10 mouse cellular contexts compared by ENCODE assay signal in the genomic region with DNA sequence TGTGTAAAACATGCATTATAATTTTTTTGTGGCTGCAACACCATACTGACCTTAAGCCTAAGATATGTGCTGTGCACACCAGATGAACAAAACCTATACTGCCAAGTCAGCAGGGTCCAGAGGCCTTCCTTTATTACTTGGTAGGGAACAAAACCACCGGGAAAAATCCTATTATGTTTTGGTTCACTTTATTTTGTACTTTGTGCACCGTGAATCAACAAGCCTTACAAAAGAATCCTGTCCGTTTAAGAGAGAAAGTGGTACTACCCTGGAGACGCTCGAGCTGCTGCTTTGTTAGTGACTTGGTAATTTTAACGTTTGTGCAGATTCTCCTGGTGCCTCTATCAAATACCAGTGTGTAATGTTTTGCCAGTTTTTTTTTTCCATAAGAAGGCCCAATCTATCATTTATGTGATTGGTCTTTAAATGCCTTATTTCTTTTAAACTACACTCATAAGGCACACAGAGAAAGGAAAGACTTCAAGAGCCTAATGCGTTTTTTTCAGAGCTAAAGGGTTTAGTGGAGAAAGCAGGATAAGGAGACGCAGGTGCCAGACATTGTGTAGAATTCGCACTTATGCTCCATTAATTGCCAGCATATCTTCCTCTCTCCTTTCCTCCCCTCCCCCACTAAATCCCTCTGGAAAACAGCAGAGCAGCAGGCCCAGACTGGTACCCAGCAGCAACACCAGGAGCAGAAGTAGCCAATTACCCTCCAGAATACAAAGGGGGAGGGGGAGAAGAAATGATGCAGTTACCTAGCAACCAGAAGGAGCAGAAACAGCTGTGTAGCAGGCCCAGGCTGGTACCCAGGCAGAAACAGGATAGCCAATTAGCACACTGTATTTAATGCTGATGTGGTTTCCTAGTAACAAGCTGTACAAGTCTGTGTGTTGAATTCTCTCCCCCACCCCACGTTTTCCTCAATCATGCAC. TPM values are rescaled to one million over a fixed set of nuclear protein-coding genes. Genes with fewer than 3 reads are reported as not detected.
A peak's percentile ranks its signal among the peaks of the same experiment; 100 is the strongest.
DNase-seq lines count a peak whose midpoint lies in the region; ATAC-seq and TF ChIP-seq lines count a peak whose summit lies in the region.
"Had no signal": no experiment of that assay in that cellular context is flagged by ENCODE, and none has a peak within 500 bp of the region (broad histone marks: within the 10 kb centered on the region; RNA-seq: fewer than 3 reads in every experiment).

No protein-coding gene starts in this region.

- TF ChIP-seq CTCF in gastrocnemius, adult 2 months (IDR thresholded peaks at IDR 0.05), result no peak

- H3K27me3 ChIP-seq in embryonic facial prominence, embryonic 14.5 days (replicated peaks; ENCODE audit: control insufficient read depth, insufficient read depth, low read length), result no peaks in the 10 kb centered on the region
- H3K27me3 ChIP-seq in midbrain, embryonic 14.5 days (ENCODE audit: control insufficient read depth, insufficient read depth, low read length), result no peaks in the 10 kb centered on the region
- H3K27me3 ChIP-seq in heart, embryonic 12.5 days (replicated peaks), result no peaks in the 10 kb centered on the region
- H3K27me3 ChIP-seq: liver, embryonic 15.5 days; stomach, embryonic 15.5 days had no signal

- H3K9ac ChIP-seq in embryonic facial prominence, embryonic 14.5 days (ENCODE audit: low read depth, low read length), result no peak overlapping the region
- no peak overlapping the region; the same call in 1 of the 2 replicates for H3K9ac ChIP-seq in midbrain, embryonic 14.5 days (replicated peaks; ENCODE audit: low read length)
- H3K9ac ChIP-seq in heart, embryonic 12.5 days, result no peak overlapping the region
- H3K9ac ChIP-seq: liver, embryonic 15.5 days; stomach, embryonic 15.5 days had no signal

- H3K4me2 ChIP-seq in embryonic facial prominence, embryonic 14.5 days (ENCODE audit: low read depth, low read length), result no peak overlapping the region
- peak overlapping the region; percentile 42 for H3K4me2 ChIP-seq in midbrain, embryonic 14.5 days (ENCODE audit: low read length)
- no peak overlapping the region for H3K4me2 ChIP-seq in heart, embryonic 12.5 days
- H3K4me2 ChIP-seq: liver, embryonic 15.5 days; stomach, embryonic 15.5 days had no signal

- no peaks in the 10 kb centered on the region for H3K9me3 ChIP-seq in embryonic facial prominence, embryonic 14.5 days (ENCODE audit: control insufficient read depth, low read length)
- H3K9me3 ChIP-seq in midbrain, embryonic 14.5 days (ENCODE audit: control insufficient read depth, low read length), result no peaks in the 10 kb centered on the region
- H3K9me3 ChIP-seq in heart, embryonic 12.5 days (replicated peaks), result no peaks in the 10 kb centered on the region
- H3K9me3 ChIP-seq: liver, embryonic 15.5 days; stomach, embryonic 15.5 days had no signal

- ATAC-seq in embryonic facial prominence, embryonic 14.5 days (ENCODE audit: low read depth), result peak; percentile 95
- peak; percentile 95 for ATAC-seq in midbrain, embryonic 14.5 days (ENCODE audit: low FRiP score, low TSS enrichment)
- ATAC-seq in heart, embryonic 12.5 days (ENCODE audit: insufficient number of reproducible peaks, low FRiP score), result no peak; the same call in 1 of the 2 replicates

- H3K4me3 ChIP-seq in embryonic facial prominence, embryonic 14.5 days (ENCODE audit: low read depth, low read length), result no peak overlapping the region
- H3K4me3 ChIP-seq in midbrain, embryonic 14.5 days (replicated peaks; ENCODE audit: low read depth, low read length), result 0 out of 2 replicates have a peak overlapping the region, but pooled peaks have one; percentile 4
- H3K4me3 ChIP-seq in heart, embryonic 12.5 days, result no peak overlapping the region
- no peak overlapping the region for H3K4me3 ChIP-seq in gastrocnemius, adult 2 months
- H3K4me3 ChIP-seq: liver, embryonic 15.5 days; stomach, embryonic 15.5 days had no signal

- intact Hi-C loops in gastrocnemius, adult 2 months (cut with DNase I), result no loop called here

- H3K4me1 ChIP-seq in embryonic facial prominence, embryonic 14.5 days (ENCODE audit: control insufficient read depth, insufficient read depth, low read length), result no peaks in the 10 kb centered on the region
- H3K4me1 ChIP-seq in midbrain, embryonic 14.5 days (ENCODE audit: control insufficient read depth, insufficient read depth, low read length), result peaks cover 77% of the 10 kb centered on the region
- 0 out of 2 replicates have a peak, but pooled peaks cover 9% of the 10 kb centered on the region for H3K4me1 ChIP-seq in heart, embryonic 12.5 days (replicated peaks)
- H3K4me1 ChIP-seq: liver, embryonic 15.5 days; stomach, embryonic 15.5 days had no signal

- peak overlapping the region; percentile 33; the same call in 1 of the 2 replicates for H3K27ac ChIP-seq in embryonic facial prominence, embryonic 14.5 days (replicated peaks; ENCODE audit: low read depth, low read length)
- peak overlapping the region; percentile 86 for H3K27ac ChIP-seq in midbrain, embryonic 14.5 days (replicated peaks; ENCODE audit: low read depth, low read length)
- H3K27ac ChIP-seq in heart, embryonic 12.5 days (ENCODE audit: poor library complexity, severe bottlenecking), result no peak overlapping the region
- no peak overlapping the region for H3K27ac ChIP-seq in gastrocnemius, adult 2 months
- H3K27ac ChIP-seq: liver, embryonic 15.5 days; stomach, embryonic 15.5 days had no signal

- peak; percentile 23 for DNase-seq in ES-CJ7 (ENCODE audit: low read depth, low spot score)
- DNase-seq in embryonic facial prominence, embryonic 14.5 days (ENCODE audit: low spot score), result peak; percentile 83
- peak; percentile 60 for DNase-seq in hindlimb bud, embryonic 11.5 days (ENCODE audit: extremely low spot score, low read depth, low spot score)
- peak; percentile 94 for DNase-seq in midbrain, embryonic 14.5 days
- no peak for DNase-seq in kidney, adult 18-20 months
- no peak for DNase-seq in adrenal gland, adult (ENCODE audit: inconsistent age in 2 of 2, low spot score in 1 of 2)
- DNase-seq in gastrocnemius, adult 2 months, result no peak

- WGBS in embryonic facial prominence, embryonic 14.5 days, result 50% methylated on average over 10 of the region's 10 CpGs
- 3% methylated on average over 10 of the region's 10 CpGs for WGBS in midbrain, embryonic 14.5 days
- 68% methylated on average over 10 of the region's 10 CpGs for WGBS in heart, embryonic 12.5 days

- H3K36me3 ChIP-seq in embryonic facial prominence, embryonic 14.5 days (ENCODE audit: control insufficient read depth, insufficient read depth, low read length), result no peaks in the 10 kb centered on the region
- H3K36me3 ChIP-seq in midbrain, embryonic 14.5 days (ENCODE audit: control insufficient read depth, insufficient read depth, low read length), result no peaks in the 10 kb centered on the region
- H3K36me3 ChIP-seq in heart, embryonic 12.5 days, result no peaks in the 10 kb centered on the region
- H3K36me3 ChIP-seq: liver, embryonic 15.5 days had no signal

RNA-seq across cellular contexts. Expression of a gene that starts 55.5 kb away (rescaled TPM):
- 26.1 and 27.7 TPM in 2 replicates for polyA plus RNA-seq in embryonic facial prominence, embryonic 14.5 days (2014; fragmentation: Nextera tagmentation; extraction: Ambion mirVana)
- 86.1 and 95.5 TPM in 2 replicates for polyA plus RNA-seq in midbrain, embryonic 14.5 days (2014; fragmentation: Nextera tagmentation; extraction: Ambion mirVana)
- 13.5 and 15.0 TPM in 2 replicates for polyA plus RNA-seq in heart, embryonic 12.5 days (2016; fragmentation: Nextera tagmentation; extraction: Ambion mirVana)
- total RNA-seq in gastrocnemius, adult 2 months (2021), result 10 to 100 TPM in 1 of 2 experiments, 1 to 10 TPM in 1; 7.6 to 12.6 TPM

Comparison
In these comparisons a context has a peak if more than half of its experiments do, and no peak if none do; other contexts are left out.
1. DNase-seq: peak in ES-CJ7 (single experiment), embryonic facial prominence, embryonic 14.5 days (single experiment), hindlimb bud, embryonic 11.5 days (single experiment) and midbrain, embryonic 14.5 days (single experiment); none in kidney, adult 18-20 months (single experiment), adrenal gland, adult (0 of 2) and gastrocnemius, adult 2 months (single experiment).
2. H3K27ac ChIP-seq: peak in embryonic facial prominence, embryonic 14.5 days (single experiment) and midbrain, embryonic 14.5 days (single experiment); none in heart, embryonic 12.5 days (single experiment) and gastrocnemius, adult 2 months (single experiment).